Mouse (Mus musculus) lung, adult 2 months (tissue): ENCODE data around the gene Il12rb1.

ENCODE experiments used
- CTCF ChIP-seq: fragments of 200-500 bp; IDR thresholded peaks from 2 replicates; pipeline ENCODE4 v1.5.1; 2011; ENCODE audit warnings: mild to moderate bottlenecking, low read length, control low read depth; ENCODE audit not compliant: insufficient read depth
- POLR2A ChIP-seq: fragments of 200-500 bp; IDR thresholded peaks from 2 replicates; pipeline ENCODE4 v1.6.1; 2011; ENCODE audit warnings: low read depth, mild to moderate bottlenecking, control low read depth, low read length, borderline replicate concordance; ENCODE audit errors: extremely low read depth

DNA sequence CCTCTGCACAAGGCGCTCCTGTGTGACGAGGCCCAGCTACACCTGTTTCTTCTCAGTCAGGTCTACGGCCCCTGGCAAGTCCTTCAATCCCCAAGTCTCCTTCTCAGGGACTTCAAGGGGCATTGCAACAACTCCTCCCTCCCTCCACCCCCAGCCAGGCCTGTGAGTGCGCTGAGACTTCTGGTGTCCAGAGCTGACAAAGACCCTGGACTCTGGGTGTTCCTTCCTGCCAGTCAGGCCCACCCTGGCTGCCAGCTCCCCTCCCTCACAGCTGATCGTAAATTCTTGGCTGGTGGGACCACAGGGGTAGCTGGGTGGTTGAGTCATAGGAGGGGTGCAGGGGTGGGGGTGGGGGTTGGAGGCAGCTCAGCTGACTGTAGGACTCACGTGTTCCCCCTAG, 43.6 kb downstream of the Il12rb1 start:
- TF ChIP-seq CTCF (no peak), POLR2A (no peak)
